Mouse (Mus musculus): ENCODE measurements around the gene Ldlrad1.

DNA sequence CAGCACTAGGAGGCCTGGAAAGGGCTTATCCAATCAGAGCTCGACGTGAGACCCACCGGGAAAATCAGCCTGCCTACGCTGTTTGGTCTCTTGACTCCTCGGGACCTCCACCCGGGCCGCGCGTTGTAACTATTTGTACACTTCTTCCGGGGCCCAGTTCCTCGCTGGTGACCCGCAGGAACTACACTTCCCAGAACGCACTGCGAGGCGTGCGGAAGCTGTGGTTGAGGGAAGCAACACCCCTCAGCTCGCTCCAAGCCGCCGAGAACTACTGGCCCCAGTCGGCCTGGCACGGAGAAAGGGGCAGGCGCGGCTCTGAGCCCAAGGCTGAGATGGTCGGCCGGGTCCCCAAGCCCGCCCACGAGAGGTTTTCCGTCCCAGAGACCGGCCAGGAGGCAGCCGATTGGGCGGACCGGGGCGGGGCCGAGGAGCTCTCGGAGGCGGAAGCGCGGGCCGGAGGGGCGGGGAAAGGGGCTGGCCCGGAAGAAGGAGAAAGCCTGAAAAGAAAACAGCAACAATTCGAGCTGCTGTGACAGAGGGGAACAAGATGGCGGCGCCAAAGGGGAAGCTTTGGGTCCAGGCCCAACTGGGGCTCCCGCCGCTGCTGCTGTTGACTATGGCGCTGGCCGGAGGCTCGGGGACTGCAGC lies 30.7 kb upstream of the Ldlrad1 start, which contains the start of gene Tmem59:
- no peak for TF ChIP-seq ZC3H11A (IDR thresholded peaks at IDR 0.05; ENCODE audit: borderline replicate concordance, low read depth, low read length)
- TF ChIP-seq ZNF384 (IDR thresholded peaks at IDR 0.05; ENCODE audit: low read depth, low read length): no peak
- no peak for TF ChIP-seq CHD2 (IDR thresholded peaks at IDR 0.05; ENCODE audit: low read depth, low read length)
- peak; percentile 90 for TF ChIP-seq HCFC1 (IDR thresholded peaks at IDR 0.05; ENCODE audit: borderline replicate concordance, insufficient read depth, low read length)
- no peak for TF ChIP-seq MAFK (IDR thresholded peaks at IDR 0.05; ENCODE audit: insufficient read depth, low read depth, low read length)

Data from ES-E14 (cell line).